Mouse (Mus musculus) heart, embryonic 12.5 days (tissue): ENCODE data around the gene 4930518I15Rik. TPM values are rescaled to one million over a fixed set of nuclear protein-coding genes. Genes with fewer than 3 reads are reported as not detected.
A peak's percentile ranks its signal among the peaks of the same experiment; 100 is the strongest.
"Not testable (repeated sequence)": the region's sequence is repeated elsewhere in the genome, so short reads cannot be mapped to it uniquely, and the experiment has no call there.

Source experiments
- ATAC-seq: fragments of 200-750 bp; cut with Nextera tagmentation; 2 replicates; pipeline ENCODE4 v1.8.0; 2017; ENCODE audit warnings: moderate TSS enrichment, moderate library complexity; ENCODE audit not compliant: insufficient number of reproducible peaks, low FRiP score
- H3K27ac ChIP-seq: fragments of 300-500 bp; sonication (generic); 2 replicates; pipeline ENCODE4 v1.5.1; 2016; ENCODE audit warnings: mild to moderate bottlenecking, moderate library complexity; ENCODE audit not compliant: poor library complexity, severe bottlenecking
- H3K27me3 ChIP-seq: fragments of 300-500 bp; sonication (generic); replicated peaks from 2 replicates; pipeline ENCODE4 v1.6.1; 2016; ENCODE audit warnings: mild to moderate bottlenecking, moderate library complexity
- H3K36me3 ChIP-seq: fragments of 300-500 bp; sonication (generic); 2 replicates; pipeline ENCODE4 v1.6.1; 2016; ENCODE audit warnings: mild to moderate bottlenecking, moderate library complexity
- H3K4me1 ChIP-seq: fragments of 300-500 bp; sonication (generic); replicated peaks from 2 replicates; pipeline ENCODE4 v1.6.1; 2016; ENCODE audit warnings: mild to moderate bottlenecking
- H3K4me2 ChIP-seq: fragments of 300-500 bp; sonication (generic); 2 replicates; pipeline ENCODE4 v1.6.1; 2016; ENCODE audit warnings: mild to moderate bottlenecking, moderate library complexity
- H3K4me3 ChIP-seq: fragments of 300-500 bp; sonication (generic); 2 replicates; pipeline ENCODE4 v1.5.1; 2016; ENCODE audit warnings: mild to moderate bottlenecking
- H3K9ac ChIP-seq: fragments of 300-500 bp; sonication (generic); 2 replicates; pipeline ENCODE4 v1.6.1; 2016; ENCODE audit warnings: mild to moderate bottlenecking, moderate library complexity
- H3K9me3 ChIP-seq: fragments of 300-500 bp; sonication (generic); replicated peaks from 2 replicates; pipeline ENCODE4 v1.6.1; 2016; ENCODE audit warnings: mild to moderate bottlenecking, moderate library complexity
- WGBS: fragments of 180-500 bp; shearing (Covaris S2); methylation state at CpG from one replicate; pipeline ENCODE4 v1.1.7; 2016; 5-methylcytosine and 5-hydroxymethylcytosine counted together
- polyA plus RNA-seq: library from polyadenylated mRNA; unstranded; fragments of >200 nt; fragmentation: Nextera tagmentation; extraction: Ambion mirVana; gene quantifications from 2 replicates; pipeline ENCODE4 v1.2.1, GENCODE M21; 2016

The 4930518I15Rik gene
- polyA plus RNA-seq, 1 experiment from 2014 or later = 4.5 TPM

- Histone ChIP-seq H3K4me2 (no peak overlapping the region), H3K36me3 (peaks cover 22% of the 10 kb centered on the region), H3K27me3 (no peaks in the 10 kb centered on the region), H3K9ac (no peak overlapping the region), H3K4me1 (peaks cover 28% of the 10 kb centered on the region), H3K4me3 (no peak overlapping the region), H3K27ac (no peak overlapping the region), H3K9me3 (no peaks in the 10 kb centered on the region)
- ATAC-seq = no peak
- WGBS = 83% methylated on average over 7 of the region's 7 CpGs
Observed at GRCm38 (mm10) chr2:156858671-156859070, 925 bp upstream of the 4930518I15Rik start.

GRCm38 (mm10) chr2:156857385-156857791 lies 358 bp downstream of the 4930518I15Rik start:
- Histone ChIP-seq H3K36me3 (peaks cover 29% of the 10 kb centered on the region), H3K4me3 (peak overlapping the region; percentile 7; the same call in 1 of the 2 replicates)

GRCm38 (mm10) chr2:156856311-156856710 lies 1.4 kb downstream of the 4930518I15Rik start:
- H3K9me3 ChIP-seq = no peaks in the 10 kb centered on the region
- peaks cover 22% of the 10 kb centered on the region for H3K4me1 ChIP-seq
- H3K4me3 ChIP-seq = no peak overlapping the region
- peaks cover 39% of the 10 kb centered on the region for H3K36me3 ChIP-seq
- no peak overlapping the region for H3K27ac ChIP-seq
- H3K27me3 ChIP-seq = no peaks in the 10 kb centered on the region
- no peak overlapping the region for H3K4me2 ChIP-seq
- no peak for ATAC-seq
- WGBS = 85% methylated on average over 1 of the region's 1 CpGs
- H3K9ac ChIP-seq = no peak overlapping the region

More at GRCm38 (mm10) chr2:156857385-156857791, 358 bp downstream of the 4930518I15Rik start:
- peak overlapping the region; percentile 47 for H3K4me2 ChIP-seq
- WGBS = 28% methylated on average over 3 of the region's 3 CpGs
- peak overlapping the region; percentile 48 for H3K27ac ChIP-seq
- H3K9ac ChIP-seq = no peak overlapping the region
- H3K9me3 ChIP-seq = no peaks in the 10 kb centered on the region
- ATAC-seq = no peak
- H3K27me3 ChIP-seq = no peaks in the 10 kb centered on the region
- peaks cover 28% of the 10 kb centered on the region for H3K4me1 ChIP-seq

GRCm38 (mm10) chr2:156853999-156854771 lies 3.6 kb downstream of the 4930518I15Rik start:
- H3K27ac ChIP-seq = not testable (repeated sequence)
- H3K36me3 ChIP-seq = peaks cover 58% of the 10 kb centered on the region

GRCm38 (mm10) chr2:156853584-156853983 lies 4.2 kb downstream of the 4930518I15Rik start:
- ATAC-seq, H3K27me3 ChIP-seq, H3K9ac ChIP-seq, H3K27ac ChIP-seq, H3K4me3 ChIP-seq, H3K9me3 ChIP-seq, H3K4me2 ChIP-seq: not testable (repeated sequence)
- H3K4me1 ChIP-seq = peaks cover 24% of the 10 kb centered on the region
- peaks cover 63% of the 10 kb centered on the region for H3K36me3 ChIP-seq
- WGBS = 89% methylated on average over 9 of the region's 13 CpGs

More at GRCm38 (mm10) chr2:156853999-156854771, 3.6 kb downstream of the 4930518I15Rik start:
- H3K9me3 ChIP-seq, H3K27me3 ChIP-seq, H3K9ac ChIP-seq, ATAC-seq, H3K4me2 ChIP-seq, H3K4me3 ChIP-seq: not testable (repeated sequence)
- H3K4me1 ChIP-seq = peaks cover 24% of the 10 kb centered on the region
- WGBS = 55% methylated on average over 13 of the region's 13 CpGs

GRCm38 (mm10) chr2:156850505-156850904 lies 7.2 kb downstream of the 4930518I15Rik start:
- H3K27ac ChIP-seq = no peak overlapping the region
- H3K27me3 ChIP-seq = no peaks in the 10 kb centered on the region
- WGBS = 88% methylated on average over 5 of the region's 5 CpGs
- no peaks in the 10 kb centered on the region for H3K9me3 ChIP-seq
- H3K9ac ChIP-seq = no peak overlapping the region
- H3K4me3 ChIP-seq = no peak overlapping the region
- no peak for ATAC-seq
- H3K4me2 ChIP-seq = no peak overlapping the region
- peaks cover 9% of the 10 kb centered on the region for H3K4me1 ChIP-seq
- H3K36me3 ChIP-seq = peaks cover 79% of the 10 kb centered on the region

- Histone ChIP-seq H3K4me3 (no peak overlapping the region), H3K9me3 (no peaks in the 10 kb centered on the region), H3K36me3 (peaks cover 84% of the 10 kb centered on the region), H3K9ac (no peak overlapping the region), H3K4me2 (no peak overlapping the region), H3K27me3 (no peaks in the 10 kb centered on the region), H3K4me1 (peaks cover 25% of the 10 kb centered on the region), H3K27ac (no peak overlapping the region)
- no peak for ATAC-seq
- WGBS = 83% methylated on average over 6 of the region's 6 CpGs
Observed at GRCm38 (mm10) chr2:156848526-156849182, 9.1 kb downstream of the 4930518I15Rik start.

GRCm38 (mm10) chr2:156847653-156848052 lies 10.1 kb downstream of the 4930518I15Rik start:
- WGBS = 81% methylated on average over 6 of the region's 6 CpGs
- no peak overlapping the region for H3K27ac ChIP-seq
- peaks cover 35% of the 10 kb centered on the region for H3K4me1 ChIP-seq
- peaks cover 78% of the 10 kb centered on the region for H3K36me3 ChIP-seq
- no peak overlapping the region for H3K9ac ChIP-seq
- no peaks in the 10 kb centered on the region for H3K9me3 ChIP-seq
- H3K4me3 ChIP-seq = no peak overlapping the region
- no peaks in the 10 kb centered on the region for H3K27me3 ChIP-seq
- no peak overlapping the region for H3K4me2 ChIP-seq
- ATAC-seq = no peak

- 58% methylated on average over 10 of the region's 10 CpGs for WGBS
- H3K9ac ChIP-seq = no peak overlapping the region
- H3K27ac ChIP-seq = no peak overlapping the region
- no peak for ATAC-seq
- no peaks in the 10 kb centered on the region for H3K9me3 ChIP-seq
- H3K27me3 ChIP-seq = no peaks in the 10 kb centered on the region
- H3K4me1 ChIP-seq = peaks cover 44% of the 10 kb centered on the region
- H3K4me3 ChIP-seq = no peak overlapping the region
- peaks cover 51% of the 10 kb centered on the region for H3K36me3 ChIP-seq
- H3K4me2 ChIP-seq = no peak overlapping the region
Observed at GRCm38 (mm10) chr2:156844715-156845114, 13.0 kb downstream of the 4930518I15Rik start.

- peaks cover 51% of the 10 kb centered on the region for H3K4me1 ChIP-seq
- no peak overlapping the region for H3K27ac ChIP-seq
- peaks cover 39% of the 10 kb centered on the region for H3K36me3 ChIP-seq
- no peak overlapping the region for H3K4me2 ChIP-seq
- no peaks in the 10 kb centered on the region for H3K9me3 ChIP-seq
- H3K9ac ChIP-seq = no peak overlapping the region
- no peak for ATAC-seq
- no peaks in the 10 kb centered on the region for H3K27me3 ChIP-seq
- WGBS = 83% methylated on average over 10 of the region's 10 CpGs
- no peak overlapping the region for H3K4me3 ChIP-seq
Observed at GRCm38 (mm10) chr2:156843331-156843730, 14.4 kb downstream of the 4930518I15Rik start.

GRCm38 (mm10) chr2:156842711-156843110 lies 15.0 kb downstream of the 4930518I15Rik start:
- no peaks in the 10 kb centered on the region for H3K27me3 ChIP-seq
- WGBS = 11% methylated on average over 11 of the region's 11 CpGs
- peak overlapping the region; percentile 84 for H3K4me2 ChIP-seq
- peak overlapping the region; percentile 97 for H3K9ac ChIP-seq
- peak overlapping the region; percentile 84 for H3K4me3 ChIP-seq
- no peaks in the 10 kb centered on the region for H3K9me3 ChIP-seq
- no peak for ATAC-seq
- H3K36me3 ChIP-seq = peaks cover 35% of the 10 kb centered on the region
- peak overlapping the region; percentile 93; the same call in 1 of the 2 replicates for H3K27ac ChIP-seq
- peaks cover 51% of the 10 kb centered on the region for H3K4me1 ChIP-seq
